Mouse (Mus musculus): Measurements from ENCODE around the gene Prss12. TPM values are rescaled to one million over a fixed set of nuclear protein-coding genes. Genes with fewer than 3 reads are reported as not detected.

The Prss12 gene
- 2.1 and 3.6 TPM in 2 replicates for polyA plus RNA-seq (2011; ENCODE audit: insufficient read length, low read depth, missing spikeins)

DNA sequence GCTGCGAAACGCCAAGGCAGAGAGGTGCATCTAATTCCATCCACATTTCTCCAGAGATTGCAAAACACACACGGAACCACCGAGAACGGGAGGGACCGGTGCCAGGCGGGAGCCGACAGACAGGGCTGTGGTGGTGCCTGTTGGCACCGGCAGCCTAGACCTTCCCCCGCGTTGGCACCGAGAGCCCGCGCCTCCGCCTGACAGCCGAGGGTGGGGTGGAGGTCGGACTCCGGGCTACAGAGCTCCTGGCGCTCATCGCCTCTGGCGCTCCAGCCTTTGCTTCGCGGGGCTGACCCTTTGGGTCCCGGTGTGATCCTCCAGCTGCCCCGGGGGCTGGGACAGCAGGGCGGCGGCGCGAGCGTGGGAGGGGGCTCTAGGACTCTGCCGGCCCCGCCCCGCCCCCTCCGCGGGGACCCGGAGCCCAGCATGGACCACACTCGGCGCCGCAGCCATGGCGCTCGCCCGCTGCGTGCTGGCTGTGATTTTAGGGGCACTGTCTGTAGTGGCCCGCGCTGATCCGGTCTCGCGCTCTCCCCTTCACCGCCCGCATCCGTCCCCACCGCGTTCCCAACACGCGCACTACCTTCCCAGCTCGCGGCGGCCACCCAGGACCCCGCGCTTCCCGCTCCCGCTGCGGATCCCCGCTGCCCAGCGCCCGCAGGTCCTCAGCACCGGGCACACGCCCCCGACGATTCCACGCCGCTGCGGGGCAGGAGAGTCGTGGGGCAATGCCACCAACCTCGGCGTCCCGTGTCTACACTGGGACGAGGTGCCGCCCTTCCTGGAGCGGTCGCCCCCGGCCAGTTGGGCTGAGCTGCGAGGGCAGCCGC, at the start of gene Prss12:
Gene Prss12 (plus strand): TSS at position 206 of the 830 bp plus-strand sequence.
- Histone ChIP-seq H3K27ac (ENCODE audit: insufficient read depth, low read length) (no peak within 1 kb of the TSS), H3K4me3 (ENCODE audit: insufficient read depth, low read length) (peak within 1 kb of the TSS; percentile 55)

DNA sequence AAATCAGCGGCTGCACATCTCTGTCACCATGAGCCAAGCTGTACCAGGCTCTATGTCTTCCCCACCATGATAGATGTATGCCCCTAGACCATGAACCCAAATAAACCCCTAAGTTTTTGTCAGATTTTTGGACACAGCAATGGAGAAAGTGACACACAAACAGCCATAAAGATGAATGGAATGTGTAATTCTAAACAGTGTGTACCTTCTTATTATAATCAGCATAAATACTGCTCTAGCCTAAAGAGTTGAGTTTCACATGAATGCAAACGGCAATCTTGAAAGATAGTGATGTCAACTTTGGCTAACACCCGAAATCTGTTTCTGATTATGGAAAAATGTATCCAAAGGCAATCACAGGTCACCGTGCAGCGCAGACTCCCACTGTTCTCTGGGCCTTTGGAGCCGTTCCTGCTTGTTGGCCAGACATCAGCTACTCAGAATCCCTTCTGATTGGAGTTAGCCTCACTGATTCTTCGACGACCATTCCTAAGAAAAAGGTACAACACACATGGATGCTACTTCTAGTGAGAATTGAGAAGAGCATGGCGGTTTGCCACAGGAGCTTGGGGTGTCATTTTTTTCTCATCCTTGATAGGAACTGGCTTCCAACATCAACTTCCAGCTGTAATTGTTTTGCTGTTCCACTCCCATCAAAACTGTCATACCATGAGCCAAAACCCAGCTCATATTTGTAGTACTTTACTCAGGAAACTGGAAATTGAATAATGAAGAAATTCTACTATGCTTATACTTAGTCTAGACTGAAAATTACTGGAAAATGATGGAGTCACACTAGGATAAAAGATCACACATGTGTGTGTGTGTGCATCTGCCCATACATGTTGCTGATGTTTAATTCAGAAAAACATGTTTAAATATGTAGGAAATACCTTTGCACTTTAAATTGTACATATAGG, 48.9 kb upstream of the Prss12 start:
- no peak for TF ChIP-seq CTCF (IDR thresholded peaks at IDR 0.05; ENCODE audit: borderline replicate concordance, insufficient read depth, low read length)
- TF ChIP-seq POLR2A (IDR thresholded peaks at IDR 0.05; ENCODE audit: low read depth, low read length), result no peak
- Histone ChIP-seq H3K4me1 (ENCODE audit: control insufficient read depth, insufficient read depth, low read length) (no peaks in the 10 kb centered on the region), H3K4me3 (ENCODE audit: insufficient read depth, low read length) (no peak overlapping the region), H3K27ac (ENCODE audit: insufficient read depth, low read length) (peak overlapping the region; percentile 31; the same call in 1 of the 2 replicates)

More for the DNA sequence above, at the start of gene Prss12:
- TF ChIP-seq CTCF (IDR thresholded peaks at IDR 0.05; ENCODE audit: borderline replicate concordance, insufficient read depth, low read length) (no peak), POLR2A (IDR thresholded peaks at IDR 0.05; ENCODE audit: low read depth, low read length) (no peak)
- H3K4me1 ChIP-seq (ENCODE audit: control insufficient read depth, insufficient read depth, low read length), result 0 out of 2 replicates have a peak, but pooled peaks cover 3% of the 10 kb centered on the region

DNA sequence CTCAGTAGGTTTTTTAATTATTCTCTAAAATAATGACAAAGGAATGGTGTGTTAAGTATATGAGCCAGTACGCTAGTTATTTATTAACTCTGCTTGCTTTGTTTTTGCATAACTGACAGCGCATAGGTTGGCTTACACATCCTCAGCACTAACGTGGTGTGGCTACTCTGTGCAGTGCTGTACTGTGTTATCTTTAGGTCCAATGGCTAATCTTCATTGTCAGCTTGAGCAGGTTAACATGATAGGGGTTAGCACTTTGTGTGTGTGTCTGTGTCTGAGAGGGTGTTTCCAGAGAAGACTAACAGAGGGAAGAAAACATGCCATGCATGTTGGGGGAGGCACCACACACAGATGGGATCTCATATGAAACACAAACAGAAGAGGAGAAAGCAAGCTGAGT, 41.8 kb upstream of the Prss12 start:
- no peaks in the 10 kb centered on the region for H3K4me1 ChIP-seq (ENCODE audit: control insufficient read depth, insufficient read depth, low read length)
- H3K27ac ChIP-seq (ENCODE audit: insufficient read depth, low read length), result no peak overlapping the region
- no peak overlapping the region for H3K4me3 ChIP-seq (ENCODE audit: insufficient read depth, low read length)
- no peak for TF ChIP-seq POLR2A (IDR thresholded peaks at IDR 0.05; ENCODE audit: low read depth, low read length)
- TF ChIP-seq CTCF (IDR thresholded peaks at IDR 0.05; ENCODE audit: borderline replicate concordance, insufficient read depth, low read length), result no peak

DNA sequence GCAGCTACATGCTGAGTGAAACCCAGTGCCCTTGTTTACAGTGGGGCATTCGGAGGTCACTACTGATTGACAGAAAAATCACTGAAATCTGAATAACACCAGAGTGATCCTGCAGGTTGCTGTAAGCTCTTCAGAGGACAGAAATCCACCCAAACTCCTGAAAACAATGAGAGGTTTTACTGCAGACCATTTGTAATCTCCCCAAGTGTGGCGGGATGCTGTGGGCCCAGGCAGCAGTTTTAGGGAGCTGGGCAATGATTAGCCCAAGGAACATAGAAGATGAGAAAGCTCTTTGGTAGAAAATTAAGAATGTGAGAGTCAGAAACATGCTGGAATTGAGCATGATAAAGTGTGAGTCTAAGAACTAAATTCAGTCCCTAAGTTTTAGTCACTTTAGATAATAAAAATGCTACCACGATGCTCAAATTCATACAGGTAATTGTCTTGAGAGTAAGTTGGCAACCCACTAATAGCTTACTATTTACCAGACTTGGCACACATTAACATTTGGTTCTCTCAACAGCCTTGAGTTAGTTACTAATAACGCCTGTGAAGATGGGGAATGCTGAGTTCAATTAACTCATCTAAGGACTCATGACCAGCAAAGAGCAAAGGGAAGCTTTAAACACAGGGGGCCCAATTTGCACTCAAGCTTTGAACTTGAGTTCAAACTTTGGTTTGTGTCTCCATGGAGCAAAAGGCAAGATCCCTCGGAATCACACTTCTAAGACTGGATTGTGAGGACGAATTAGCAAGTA, 34.7 kb upstream of the Prss12 start:
- no peaks in the 10 kb centered on the region for H3K4me1 ChIP-seq (ENCODE audit: control insufficient read depth, insufficient read depth, low read length)
- TF ChIP-seq POLR2A (IDR thresholded peaks at IDR 0.05; ENCODE audit: low read depth, low read length) (no peak), CTCF (IDR thresholded peaks at IDR 0.05; ENCODE audit: borderline replicate concordance, insufficient read depth, low read length) (no peak)
- H3K4me3 ChIP-seq (ENCODE audit: insufficient read depth, low read length), result no peak overlapping the region
- H3K27ac ChIP-seq (ENCODE audit: insufficient read depth, low read length), result no peak overlapping the region

DNA sequence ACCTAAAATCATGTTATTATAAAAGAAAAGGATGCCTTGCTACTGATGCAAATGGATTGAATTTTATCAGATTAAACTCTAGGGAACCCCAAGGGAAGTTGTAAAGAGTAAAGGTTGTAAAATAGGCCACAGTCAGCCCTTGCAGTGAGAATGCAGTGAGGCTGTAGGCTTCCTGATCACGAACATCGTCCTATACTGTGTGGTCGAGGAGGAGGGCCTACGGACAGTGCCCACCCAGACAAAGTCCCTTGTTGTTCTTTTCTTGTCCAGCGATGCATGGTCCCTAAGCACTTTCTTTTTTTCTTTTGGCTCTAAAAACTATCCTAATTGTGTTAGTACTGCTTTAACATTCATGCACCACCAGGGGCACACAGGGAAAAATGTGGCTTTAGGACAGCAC, 33.5 kb upstream of the Prss12 start:
- Histone ChIP-seq H3K4me3 (ENCODE audit: insufficient read depth, low read length) (no peak overlapping the region), H3K4me1 (ENCODE audit: control insufficient read depth, insufficient read depth, low read length) (no peaks in the 10 kb centered on the region), H3K27ac (ENCODE audit: insufficient read depth, low read length) (no peak overlapping the region)
- no peak for TF ChIP-seq POLR2A (IDR thresholded peaks at IDR 0.05; ENCODE audit: low read depth, low read length)
- no peak for TF ChIP-seq CTCF (IDR thresholded peaks at IDR 0.05; ENCODE audit: borderline replicate concordance, insufficient read depth, low read length)

DNA sequence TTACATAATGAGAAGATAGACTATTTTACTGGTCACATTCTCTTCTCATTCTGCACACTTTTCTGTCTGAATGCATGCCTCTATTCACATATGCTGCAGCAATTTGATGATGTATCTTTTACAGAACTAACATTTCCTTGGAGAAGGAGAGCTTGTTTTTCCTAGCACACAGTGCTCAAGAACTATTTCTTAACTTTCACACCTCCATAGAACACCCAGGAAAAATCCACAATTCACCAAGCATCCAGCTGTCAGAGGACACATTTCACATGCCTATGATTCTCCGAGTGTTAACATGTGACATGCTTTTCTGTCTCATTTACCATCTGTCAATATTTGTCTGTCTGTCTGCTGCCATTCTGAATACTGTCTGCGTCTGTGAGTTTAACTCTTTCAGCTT, 21.1 kb upstream of the Prss12 start:
- TF ChIP-seq CTCF (IDR thresholded peaks at IDR 0.05; ENCODE audit: borderline replicate concordance, insufficient read depth, low read length) (no peak), POLR2A (IDR thresholded peaks at IDR 0.05; ENCODE audit: low read depth, low read length) (no peak)
- Histone ChIP-seq H3K27ac (ENCODE audit: insufficient read depth, low read length) (no peak overlapping the region), H3K4me3 (ENCODE audit: insufficient read depth, low read length) (no peak overlapping the region), H3K4me1 (ENCODE audit: control insufficient read depth, insufficient read depth, low read length) (no peaks in the 10 kb centered on the region)

DNA sequence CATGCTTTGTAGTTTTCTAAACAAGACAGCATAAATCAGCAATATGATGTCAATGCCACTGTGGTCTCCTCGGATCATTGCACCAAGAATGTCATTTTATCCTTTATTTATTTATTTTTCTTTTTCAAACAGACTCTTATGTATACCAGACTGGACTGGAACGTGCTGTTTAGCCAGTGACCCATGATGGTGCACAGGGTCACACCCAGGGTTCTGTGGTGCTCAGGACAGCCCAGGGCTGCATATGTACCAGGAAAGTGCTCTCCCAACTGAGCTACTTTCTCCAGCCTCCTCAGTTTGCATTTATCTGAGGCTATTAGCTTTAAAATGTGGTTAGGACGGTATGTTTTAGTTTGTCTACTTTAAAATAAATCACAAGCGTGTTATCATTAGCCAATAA, 18.7 kb upstream of the Prss12 start:
- Histone ChIP-seq H3K4me3 (ENCODE audit: insufficient read depth, low read length) (no peak overlapping the region), H3K4me1 (ENCODE audit: control insufficient read depth, insufficient read depth, low read length) (no peaks in the 10 kb centered on the region), H3K27ac (ENCODE audit: insufficient read depth, low read length) (no peak overlapping the region)
- TF ChIP-seq POLR2A (IDR thresholded peaks at IDR 0.05; ENCODE audit: low read depth, low read length), result no peak
- TF ChIP-seq CTCF (IDR thresholded peaks at IDR 0.05; ENCODE audit: borderline replicate concordance, insufficient read depth, low read length), result no peak

DNA sequence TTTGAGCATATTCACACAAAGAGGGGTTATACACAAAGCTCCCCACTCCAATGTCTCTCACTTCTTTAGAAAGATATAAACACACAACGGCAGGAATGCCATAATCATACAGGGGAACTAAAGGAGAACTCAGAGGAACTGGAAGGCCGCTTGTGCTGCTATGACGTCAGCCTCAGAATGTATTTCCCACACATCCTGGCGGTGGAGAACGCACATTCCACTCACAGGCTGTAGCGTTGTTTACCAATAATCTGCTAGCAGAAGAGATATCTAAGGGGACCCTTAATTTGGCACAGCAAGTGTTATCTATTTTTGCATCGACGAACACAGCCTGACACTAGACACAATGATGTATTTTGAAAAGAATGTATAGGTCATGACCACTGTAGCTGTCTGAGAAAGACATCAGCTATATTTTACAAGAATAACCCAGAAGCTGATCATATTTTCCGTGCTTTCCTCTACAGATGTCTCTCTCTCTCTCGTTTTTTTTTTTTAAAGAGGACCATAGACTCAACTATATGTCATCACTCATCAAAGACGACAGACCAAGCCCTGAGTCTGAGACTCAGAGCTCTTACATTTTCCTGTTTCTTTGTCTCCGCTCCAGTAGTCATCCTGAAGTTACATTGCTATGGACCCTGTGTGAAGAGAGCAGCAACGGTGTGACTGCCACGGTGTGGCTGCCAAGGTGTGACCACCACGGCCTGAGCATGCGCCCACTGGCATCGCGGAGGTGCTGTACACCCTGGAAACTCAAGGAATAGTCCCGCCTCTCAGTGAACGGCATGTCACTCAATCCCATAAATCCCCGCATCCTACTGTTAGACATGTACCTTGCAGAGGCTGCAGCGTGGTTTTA, 16.9 kb upstream of the Prss12 start:
- Histone ChIP-seq H3K4me3 (ENCODE audit: insufficient read depth, low read length) (no peak overlapping the region), H3K4me1 (ENCODE audit: control insufficient read depth, insufficient read depth, low read length) (no peaks in the 10 kb centered on the region), H3K27ac (ENCODE audit: insufficient read depth, low read length) (no peak overlapping the region)
- TF ChIP-seq CTCF (IDR thresholded peaks at IDR 0.05; ENCODE audit: borderline replicate concordance, insufficient read depth, low read length) (no peak), POLR2A (IDR thresholded peaks at IDR 0.05; ENCODE audit: low read depth, low read length) (no peak)
